Mouse (Mus musculus): ENCODE results near the gene Dusp19.

DNA sequence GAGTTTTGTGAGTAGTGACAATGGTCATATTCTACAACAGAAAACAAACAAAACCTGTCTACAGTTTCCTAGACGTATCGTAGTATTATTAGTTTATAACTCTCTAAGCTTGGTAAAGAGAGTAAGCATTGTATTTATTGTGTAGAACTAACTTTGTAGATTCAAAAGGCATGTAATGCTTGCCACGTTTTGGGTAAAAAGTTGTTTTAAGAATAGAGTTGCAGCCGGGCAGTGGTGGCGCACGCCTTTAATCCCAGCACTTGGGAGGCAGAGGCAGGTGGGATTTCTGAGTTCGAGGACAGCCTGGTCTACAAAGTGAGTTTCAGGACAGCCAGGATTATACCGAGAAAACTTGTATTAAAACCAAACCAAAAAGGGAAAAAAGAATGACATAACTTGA lies 22.6 kb downstream of the Dusp19 start:
- TF ChIP-seq CTCF (IDR thresholded peaks at IDR 0.05; ENCODE audit: control insufficient read depth, insufficient read depth, low read length) = no peak
- no peak for TF ChIP-seq POLR2A (IDR thresholded peaks at IDR 0.05; ENCODE audit: borderline replicate concordance, control insufficient read depth, low read depth, low read length)

Data from bone marrow, adult 2 months (tissue).